Mouse (Mus musculus) megakaryocyte, embryonic 14.5 days (primary cell): ENCODE measurements around the gene Slc25a33.

Experiments used
- FLI1 ChIP-seq: IDR thresholded peaks from 2 replicates; pipeline ENCODE4 v1.6.1; 2012; ENCODE audit warnings: low read length, inconsistent platforms, mixed read lengths
- GATA1 ChIP-seq: IDR thresholded peaks from 3 replicates; pipeline ENCODE4 v1.6.1; 2012; ENCODE audit warnings: mixed read lengths, low read length, inconsistent platforms, borderline replicate concordance

DNA sequence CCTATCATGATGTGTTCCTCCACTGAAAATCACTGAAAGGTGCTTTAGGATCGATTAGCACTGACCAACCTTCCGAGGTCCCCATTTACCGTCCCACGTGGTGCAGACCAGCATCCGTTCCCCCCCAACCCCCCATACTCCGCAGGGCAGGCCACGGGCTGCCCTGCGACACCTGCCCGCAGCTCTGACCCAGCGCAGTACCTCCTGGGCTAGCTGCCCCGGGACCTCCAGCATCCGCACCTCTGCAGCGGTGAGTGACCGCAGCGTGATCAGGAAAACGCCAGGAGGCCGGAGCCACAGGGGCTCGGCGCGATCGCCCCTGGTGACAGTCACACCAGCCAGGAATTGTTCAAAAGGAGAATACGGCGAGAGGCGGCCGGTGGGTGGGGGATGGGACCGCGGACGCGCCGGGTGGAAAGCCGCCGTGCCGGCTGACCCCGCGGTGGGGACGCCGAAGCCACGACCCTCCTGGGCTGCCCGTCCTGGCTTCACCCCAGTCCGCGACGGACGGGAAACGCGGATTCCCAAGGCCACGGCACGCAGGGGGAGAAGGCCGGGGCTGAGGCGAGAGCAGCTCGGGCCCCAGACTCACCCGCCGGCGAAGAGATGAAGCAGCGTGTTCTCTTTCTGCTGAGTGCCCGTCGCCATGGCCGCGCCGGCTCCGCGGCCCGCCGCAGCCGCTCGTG is 526 bp downstream of the Slc25a33 start:
- TF ChIP-seq GATA1 = no peak
- no peak for TF ChIP-seq FLI1
